Mouse (Mus musculus) Muller cell, postnatal 12 days (primary cell): ENCODE measurements at regions not wholly inside any gene's neighbourhood (a gene's known extent, or its start where the extent isn't known, plus 50 kb on each side); places are given as distances from the start of the nearest gene placed in this dataset.

ENCODE experiments used
- DNase-seq: peaks from one replicate; pipeline ENCODE4 v3.0.0-alpha.2; 2015; ENCODE audit errors: inconsistent ontology term

DNA sequence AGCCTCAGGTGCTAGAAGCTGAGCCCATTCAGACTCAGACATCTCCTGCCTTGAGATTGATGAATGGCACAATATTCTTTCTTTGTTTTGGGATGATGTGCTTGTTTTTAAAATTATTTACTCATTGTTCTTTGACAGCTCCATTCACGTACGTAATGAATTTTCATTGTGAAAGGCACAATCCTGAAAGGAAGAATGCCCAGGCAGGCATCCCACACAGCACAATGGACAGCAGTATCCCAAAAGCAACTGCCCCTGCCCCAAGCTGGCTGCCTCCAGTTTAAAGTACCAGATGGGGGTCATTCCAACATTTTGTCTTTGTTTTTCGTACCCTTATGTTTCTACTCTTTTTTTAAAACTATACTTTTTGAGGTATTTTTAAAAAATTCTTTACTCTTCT is 210.9 kb upstream of the St8sia2 start:
- DNase-seq: no peak

DNA sequence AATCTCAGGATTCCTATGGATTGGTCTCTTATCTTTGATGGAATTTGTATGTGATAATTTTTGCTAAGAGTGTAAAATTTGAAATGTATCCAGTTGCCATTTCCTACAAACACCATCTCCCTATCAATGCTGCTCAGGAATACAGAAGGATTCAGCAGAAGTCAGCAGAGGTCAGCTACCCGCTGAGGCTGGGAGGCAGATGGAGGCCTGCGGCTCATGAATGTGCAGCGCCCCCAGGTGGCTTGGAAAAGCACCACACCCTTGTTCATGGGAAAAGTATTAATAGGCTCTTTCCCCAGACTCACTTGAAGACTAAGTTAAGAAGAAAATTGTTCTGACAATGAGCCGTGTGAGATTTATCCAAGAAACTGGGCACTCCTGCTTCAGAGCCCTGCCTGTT is 187.2 kb upstream of the St8sia2 start:
- DNase-seq: no peak

DNA sequence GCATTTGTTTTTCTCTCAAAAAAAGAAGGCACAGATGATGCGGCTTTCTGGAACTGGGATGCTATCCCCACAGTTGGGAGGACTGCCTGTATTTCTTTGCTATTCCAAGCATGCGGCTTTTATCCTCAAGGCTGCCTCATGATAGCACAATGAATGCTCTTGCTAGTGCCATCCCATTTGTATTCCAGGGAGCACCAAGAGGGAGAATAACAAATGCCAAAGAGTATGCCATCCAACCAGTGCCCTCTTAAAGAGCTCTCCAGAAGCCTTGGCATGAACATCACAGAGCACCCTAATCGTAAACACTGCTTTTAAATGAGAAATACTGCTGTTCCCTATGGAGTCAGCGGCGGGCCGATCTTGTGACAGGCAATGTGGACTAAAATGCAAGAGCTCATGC is 185.3 kb upstream of the St8sia2 start:
- peak; percentile 49 for DNase-seq

DNA sequence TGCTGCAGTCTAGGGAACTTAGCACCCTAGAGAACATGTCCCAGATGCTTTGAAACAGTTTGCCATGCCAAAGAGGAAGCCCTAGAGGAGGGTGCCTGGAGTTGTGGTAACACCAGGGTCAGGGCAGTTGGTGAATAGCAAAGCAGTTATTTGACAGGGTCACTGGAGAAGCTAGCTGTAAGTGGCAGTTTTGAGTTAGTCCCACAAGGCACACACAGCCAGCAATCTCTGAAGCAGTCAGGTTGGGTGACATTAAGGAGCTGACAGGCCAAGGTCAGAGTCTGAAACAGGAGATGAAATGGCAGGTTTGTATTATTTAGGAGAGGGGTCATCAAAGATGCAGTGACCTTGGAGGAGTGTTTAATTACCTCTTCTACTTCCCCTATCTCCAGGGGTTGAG is 171.2 kb upstream of the St8sia2 start:
- no peak for DNase-seq

DNA sequence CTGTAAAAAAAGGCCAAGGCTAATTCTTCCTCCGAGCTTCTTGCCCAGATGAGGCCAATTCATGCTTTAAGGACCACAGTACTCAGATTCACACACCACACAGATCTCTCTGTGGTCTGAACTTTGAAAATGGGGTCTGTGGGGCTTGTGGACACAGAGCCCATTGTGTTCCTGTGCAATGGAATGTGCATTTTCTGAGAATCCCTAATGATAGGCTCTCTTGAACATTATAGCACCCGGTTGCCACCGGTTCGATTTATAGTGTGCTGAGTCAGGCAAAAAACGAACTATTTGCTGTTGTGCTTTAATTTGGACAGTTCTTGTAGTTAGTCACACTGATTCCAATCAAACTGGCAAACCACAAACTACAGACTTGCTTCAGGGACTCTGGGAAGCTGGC is 160.7 kb upstream of the St8sia2 start:
- DNase-seq: peak; percentile 74

DNA sequence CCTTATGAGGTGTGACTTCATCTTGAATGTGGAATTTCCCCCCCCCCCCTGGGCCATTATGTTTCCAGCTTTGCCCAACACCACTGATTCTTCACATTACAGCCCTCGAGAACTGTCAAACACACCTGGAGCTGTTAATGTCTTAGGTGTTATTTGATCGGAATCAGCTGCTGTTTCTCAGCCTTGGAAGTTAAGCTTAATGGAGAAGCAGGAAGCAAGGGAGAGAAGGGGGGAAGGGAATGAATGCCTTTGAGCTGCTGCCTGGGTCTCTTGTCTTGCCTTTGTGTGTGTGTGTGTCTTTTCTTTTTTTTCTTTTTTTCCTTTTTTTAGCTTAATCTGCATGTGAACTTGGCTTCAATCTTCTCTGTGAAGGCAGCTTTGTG is 159.7 kb upstream of the St8sia2 start:
- DNase-seq: no peak

DNA sequence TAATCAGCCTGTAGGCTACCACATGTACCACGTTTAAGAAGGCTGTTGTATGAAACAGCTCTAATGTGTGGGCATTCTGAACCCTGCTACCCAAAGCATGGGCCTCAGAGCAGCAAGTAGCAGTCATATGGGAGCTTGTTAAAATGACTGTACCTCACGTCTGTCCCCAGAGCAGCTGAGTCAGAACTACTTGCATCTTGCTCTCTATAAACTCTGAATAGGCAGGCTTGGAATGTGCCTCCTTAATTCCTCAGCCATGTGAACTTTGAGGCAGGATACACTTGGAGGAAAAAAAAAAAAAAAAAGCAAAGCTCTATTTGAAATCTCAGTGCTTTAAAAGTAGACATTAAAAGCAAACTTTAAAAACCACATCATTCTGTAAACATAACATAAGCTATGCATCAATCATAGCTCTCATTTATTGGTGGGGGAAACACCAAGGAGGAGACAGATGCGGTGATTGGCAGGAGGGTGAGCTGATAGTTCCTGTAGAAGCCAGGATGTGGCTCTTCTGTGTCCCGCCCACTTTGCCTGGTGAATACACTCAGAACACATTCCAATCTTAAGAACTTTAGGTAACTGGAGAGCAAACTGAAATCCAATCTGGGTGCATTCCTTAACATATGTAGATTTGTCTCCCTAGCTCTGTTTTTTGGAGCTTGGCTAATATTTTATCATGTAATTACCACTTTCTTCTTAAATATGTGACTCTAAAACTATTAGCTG is 159.2 kb upstream of the St8sia2 start:
- peak; percentile 32 for DNase-seq

DNA sequence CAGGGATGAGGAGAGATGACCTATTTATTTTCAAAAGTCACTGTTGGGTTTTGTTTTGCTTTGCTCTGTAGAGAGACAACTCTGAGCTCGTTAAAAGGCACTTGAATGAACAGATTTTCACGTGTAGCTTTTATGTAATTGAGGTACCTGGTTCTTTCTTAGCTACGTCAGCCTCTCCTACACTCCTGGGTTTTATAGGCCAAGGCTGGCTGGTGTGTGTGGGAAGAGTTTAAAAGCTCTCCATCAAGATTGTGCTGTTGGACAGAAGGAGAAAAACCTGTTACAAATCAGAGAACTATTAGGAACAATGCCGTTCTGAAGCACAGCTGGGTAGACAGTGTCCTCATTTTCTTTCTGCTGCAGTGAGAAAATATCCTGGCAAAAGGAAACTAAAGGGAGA is 138.1 kb upstream of the St8sia2 start:
- no peak for DNase-seq

DNA sequence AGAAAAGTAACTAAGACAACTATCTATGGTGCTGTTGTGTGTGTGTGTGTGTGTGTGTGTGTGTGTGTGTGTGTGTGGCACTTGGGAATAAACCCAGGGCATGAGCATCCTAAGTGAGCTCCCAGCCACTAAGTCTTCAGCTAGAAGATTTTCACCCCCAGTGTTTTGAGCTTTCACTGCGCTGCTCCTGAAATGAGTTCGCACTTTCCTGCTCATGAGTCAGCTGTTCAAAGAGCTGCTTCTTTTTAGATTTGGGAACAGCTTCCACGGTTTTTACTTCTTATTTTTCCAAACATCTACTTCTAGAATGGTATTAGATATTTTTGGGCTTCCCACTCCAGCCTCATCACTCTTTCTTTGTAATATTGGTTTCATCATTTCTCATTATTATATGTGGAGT is 129.7 kb upstream of the St8sia2 start:
- DNase-seq: no peak

DNA sequence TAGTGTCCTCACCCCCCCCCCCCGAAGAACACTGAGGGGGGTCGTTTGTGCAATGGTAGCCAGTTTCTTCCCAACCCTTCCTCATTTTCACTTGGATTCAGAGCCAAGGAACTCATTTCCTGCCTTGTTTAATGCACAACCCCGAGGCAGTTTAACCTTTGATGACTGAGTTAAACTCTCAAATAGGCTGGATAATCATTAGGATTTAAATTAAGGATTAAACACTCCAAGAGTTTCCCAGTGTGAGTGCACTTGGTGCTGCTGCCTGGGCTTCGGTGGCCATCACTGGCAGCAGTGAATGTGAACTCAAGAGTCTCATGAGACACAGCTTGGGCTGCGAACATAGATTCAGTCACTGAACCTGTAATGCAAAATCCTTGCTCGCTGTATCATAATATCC is 124.7 kb upstream of the St8sia2 start:
- no peak for DNase-seq

DNA sequence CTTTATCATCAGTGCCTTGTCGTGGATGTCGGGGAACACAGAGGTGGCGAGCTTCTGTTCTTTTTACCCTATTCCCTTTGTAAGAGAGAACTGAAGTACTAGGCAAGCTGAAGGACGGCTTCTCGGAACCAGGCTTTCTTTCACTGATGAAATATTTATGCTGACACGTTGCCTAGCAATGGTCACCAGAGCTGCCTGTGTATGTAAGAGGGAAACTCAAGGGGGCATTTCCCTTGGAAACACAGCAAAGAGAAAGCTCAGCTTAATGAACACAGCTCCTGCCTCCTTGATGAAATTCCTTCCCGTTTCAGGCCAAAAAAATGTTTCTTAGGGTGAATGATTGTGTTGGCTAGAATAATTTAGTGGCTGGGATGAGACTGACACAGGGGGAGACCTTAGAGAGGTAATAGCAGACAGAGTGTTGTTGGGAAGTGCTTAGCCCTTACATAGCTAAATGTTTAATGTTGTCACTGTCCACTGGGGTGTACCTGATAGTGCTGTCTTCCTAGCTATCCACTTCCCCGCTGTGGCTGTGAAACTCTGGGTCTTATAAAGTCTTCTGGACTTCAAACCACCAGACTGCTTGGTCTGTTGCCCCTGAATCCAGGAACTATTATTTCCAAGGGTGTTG is 116.8 kb upstream of the St8sia2 start:
- DNase-seq: peak; percentile 31

DNA sequence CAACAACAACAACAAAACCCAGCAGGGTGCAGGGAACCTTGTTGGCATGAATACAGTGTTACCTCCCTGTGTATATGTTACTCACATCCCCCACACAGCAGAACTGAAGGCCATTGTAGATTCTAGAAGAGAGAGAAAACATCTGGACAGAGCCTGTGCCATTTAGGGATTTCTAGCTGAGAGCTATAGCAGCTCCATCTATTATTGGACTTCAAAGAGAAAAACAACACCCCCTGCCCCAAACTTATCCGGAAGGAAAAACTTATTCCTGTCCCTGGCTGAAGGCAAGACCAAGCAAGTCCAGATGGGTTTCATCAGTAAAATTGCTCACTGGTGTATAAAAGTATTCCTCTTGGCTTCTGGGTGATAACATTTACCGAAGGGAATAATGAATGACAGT is 98.6 kb upstream of the St8sia2 start:
- DNase-seq: no peak

DNA sequence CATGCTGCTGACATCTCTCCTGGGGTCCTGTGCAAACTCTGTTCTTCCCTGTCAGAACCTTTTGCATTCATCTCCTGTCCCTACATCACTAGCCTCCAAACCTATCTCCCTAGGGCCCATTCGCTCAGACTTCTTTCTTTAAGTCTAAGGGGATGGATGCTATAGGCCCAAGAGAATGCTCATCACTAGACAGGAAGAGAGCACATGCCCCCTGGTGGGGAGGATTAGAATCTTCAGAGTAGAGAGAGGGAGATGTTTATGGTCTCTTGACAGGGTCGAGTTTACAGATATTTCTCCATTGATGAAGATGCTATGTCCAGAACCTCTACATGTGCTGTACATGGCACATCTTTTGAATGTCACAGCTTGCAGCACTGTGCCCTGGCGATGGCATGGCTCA is 94.9 kb upstream of the St8sia2 start:
- peak; percentile 62 for DNase-seq

DNA sequence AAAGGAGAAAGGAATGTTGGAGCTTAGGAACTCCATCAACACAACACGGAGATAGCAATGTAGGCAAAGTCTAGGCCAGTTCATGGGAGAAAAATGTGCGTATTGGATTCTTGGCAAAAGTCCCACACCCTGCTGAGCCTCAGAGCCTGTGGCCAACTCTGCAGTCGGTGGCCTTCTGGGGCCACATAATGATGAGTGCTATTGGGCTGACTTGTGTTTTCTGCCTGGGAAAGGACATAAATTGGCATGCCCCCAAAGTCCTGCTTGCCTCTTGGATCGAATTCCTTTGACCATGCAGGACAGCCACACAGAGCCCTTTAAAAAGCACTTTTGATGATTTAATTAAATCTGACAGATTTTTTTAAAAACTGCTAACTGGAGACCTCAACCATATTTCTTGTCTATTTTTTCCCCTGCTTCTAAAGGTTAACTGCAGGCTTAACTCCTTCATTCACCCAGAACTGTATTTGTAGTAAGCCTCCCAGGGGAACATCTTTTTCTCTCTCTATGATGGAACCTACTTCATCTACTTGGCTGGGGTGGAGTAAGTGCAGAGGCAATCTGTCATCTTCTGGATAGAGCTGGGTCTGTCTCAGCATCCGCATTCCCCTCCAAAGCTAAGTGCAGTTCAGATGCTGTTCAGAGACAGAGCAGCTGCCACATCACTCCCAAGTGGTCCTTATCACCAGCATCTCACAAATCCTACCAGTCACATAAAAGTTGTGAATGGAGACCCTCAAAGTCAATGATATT is 93.9 kb upstream of the St8sia2 start:
- peak; percentile 98 for DNase-seq

DNA sequence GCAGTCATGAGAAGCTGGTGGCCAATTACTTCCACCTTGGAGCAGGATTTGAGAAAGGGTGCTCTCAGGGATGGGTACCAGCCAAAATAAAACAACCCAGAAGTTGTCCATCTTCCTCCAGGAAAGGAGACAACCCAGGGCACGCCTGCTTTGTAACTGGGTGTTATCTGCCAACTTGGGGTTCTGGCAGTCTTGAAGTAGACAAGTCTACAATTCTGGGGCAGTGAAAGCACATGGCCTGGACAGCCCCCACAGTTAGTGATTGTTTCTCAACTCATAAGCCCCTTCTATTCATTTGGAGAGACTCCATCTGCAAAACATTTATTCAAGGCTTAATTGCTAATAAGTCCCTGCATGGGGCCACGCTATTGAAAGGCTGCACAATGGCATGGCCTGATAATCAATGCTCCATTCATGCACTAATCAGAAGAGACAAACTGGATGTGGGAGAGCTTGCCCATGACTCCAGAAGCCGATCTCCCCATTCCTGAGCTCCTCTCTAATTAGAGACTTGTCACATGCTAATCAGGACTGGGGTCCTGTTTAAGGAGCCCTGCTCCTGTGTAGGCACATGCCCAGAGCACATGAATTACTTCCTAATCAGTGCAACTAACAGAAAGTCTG is 78.0 kb upstream of the St8sia2 start:
- DNase-seq: peak; percentile 91

DNA sequence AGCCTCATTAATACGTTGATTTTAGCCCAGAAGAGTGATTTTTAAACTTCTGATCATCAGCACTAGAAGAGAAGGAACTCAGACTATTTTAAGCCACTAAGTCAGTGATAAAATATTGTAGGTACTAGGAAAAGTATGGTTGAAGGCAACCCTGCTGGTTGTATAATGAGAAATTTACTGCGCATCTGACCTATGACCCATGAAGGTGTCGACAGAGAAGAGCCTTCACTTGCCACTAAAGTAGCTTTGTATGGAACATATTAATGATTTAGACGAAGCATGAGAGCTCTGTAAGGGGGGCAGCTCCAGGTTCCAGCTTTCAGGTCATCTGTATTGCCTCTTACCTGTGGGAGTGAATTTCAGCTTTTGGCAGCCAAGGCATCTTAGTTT is 67.4 kb upstream of the St8sia2 start:
- no peak for DNase-seq

DNA sequence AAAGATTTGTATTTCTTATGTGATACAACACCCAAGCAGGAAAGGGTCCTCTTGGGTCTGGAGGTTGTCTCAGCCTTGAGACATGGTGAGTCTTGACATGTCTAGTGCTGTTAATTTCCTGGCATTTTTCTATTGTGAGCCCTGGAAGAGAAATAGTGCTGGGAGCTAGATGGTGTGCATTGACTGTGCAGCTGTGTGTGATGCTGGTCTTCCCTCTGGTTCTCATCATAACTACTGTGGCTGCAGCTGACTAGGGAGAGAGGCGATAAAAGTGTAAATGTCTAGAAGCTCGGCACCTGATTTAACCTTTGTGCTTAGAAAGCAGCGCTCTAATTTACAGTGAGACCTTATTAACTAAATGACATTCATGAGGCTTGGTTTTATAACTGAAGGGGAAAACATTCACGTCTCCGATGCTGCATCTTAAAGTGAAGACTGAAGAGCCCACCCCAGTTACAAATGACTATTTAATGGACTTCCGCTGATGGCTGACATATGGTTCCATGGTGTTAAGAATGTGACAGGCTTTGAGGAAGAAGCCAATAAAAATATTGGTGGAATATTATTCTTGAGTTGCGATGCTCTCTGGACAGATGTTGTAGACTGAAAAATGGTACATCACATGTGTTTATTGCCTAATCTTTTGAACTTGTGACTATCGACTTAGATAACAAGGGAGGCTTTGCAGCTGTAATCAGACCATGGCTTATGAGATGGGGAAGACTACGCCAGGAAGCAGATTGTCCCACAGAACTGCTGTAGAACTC is 66.8 kb upstream of the St8sia2 start:
- no peak for DNase-seq

DNA sequence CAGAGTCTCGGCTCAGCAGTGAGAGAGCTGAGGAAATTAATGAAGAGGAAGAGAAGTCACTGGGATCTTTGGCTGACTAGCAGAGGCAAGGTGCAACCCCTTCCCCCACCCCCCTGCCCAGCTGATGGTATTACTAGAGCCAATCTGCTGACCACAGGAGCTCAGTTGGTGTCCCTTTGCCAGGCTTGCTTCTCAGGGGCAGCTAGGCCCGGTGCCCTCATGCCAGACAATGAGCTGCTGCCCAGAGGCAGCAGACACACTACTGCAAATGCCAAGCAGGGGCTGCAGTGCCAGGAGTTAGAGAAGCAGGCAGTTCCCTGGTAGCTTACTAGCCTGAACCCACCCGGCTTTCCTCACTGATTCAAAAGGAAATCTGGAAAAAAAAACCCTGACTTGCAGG is 59.1 kb upstream of the St8sia2 start:
- peak; percentile 56 for DNase-seq

DNA sequence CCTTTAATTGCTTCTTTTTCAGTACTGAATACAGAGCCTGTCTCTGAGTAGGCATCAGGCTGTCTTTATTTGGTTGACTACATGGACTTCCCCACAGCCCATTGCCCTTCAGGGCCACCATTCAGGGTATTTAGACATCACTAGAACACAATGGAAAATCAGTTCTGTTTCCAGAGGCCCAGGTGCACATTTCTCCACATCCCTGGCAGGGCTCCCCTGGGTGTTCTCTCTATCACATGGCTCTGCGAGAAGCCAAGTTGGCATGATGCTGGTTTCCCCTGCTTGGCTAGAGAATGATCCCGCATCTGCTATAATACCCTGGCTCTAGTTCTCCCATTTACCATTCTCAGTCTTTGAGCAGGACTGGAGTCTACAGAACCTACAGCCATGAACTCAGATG is 57.3 kb upstream of the St8sia2 start:
- DNase-seq: peak; percentile 26

DNA sequence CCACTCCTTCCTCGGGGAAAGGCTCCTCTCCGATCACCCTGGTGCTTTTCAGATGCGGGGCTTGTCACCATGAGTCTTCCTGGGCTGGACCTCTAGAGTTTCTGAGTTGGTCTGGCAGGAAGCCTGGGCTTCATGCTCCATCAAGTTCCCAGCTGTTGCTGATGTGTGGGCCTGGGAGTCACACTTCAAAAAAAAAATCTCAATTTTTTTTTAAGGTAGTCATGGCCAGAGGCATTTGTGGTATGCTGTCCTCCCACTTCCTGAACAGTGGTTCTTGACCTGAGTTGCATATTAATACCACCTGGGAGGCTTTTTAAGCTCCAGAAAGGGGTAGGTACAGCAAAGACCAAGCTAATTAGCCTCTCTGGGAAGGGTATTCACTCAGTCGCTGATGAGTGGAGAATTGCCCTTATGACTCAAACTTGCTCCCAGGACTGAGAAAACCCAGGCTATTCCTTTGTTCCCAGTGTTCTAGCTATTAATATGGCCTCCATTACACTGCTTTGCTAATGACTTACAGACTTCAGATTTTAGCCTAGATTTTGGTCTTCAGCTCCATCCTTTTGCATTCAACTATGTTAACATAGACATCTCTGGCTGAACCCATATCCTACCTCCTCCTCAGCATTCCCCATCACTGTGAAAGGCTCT is 52.1 kb upstream of the St8sia2 start:
- peak; percentile 83 for DNase-seq
